21 mouse cellular contexts compared by ENCODE assay signal in genomic region chr4:139200946-139201345, GRCm38 (mm10). TPM values are rescaled to one million over a fixed set of nuclear protein-coding genes. Genes with fewer than 3 reads are reported as not detected.
DNase-seq lines count a peak whose midpoint lies in the region; ATAC-seq and TF ChIP-seq lines count a peak whose summit lies in the region.
"Had no signal": no experiment of that assay in that cellular context is flagged by ENCODE, and none has a peak within 500 bp of the region (broad histone marks: within the 10 kb centered on the region; RNA-seq: fewer than 3 reads in every experiment).

No protein-coding gene starts in this region.

- no peaks in the 10 kb centered on the region for H3K36me3 ChIP-seq in forebrain, embryonic 11.5 days (ENCODE audit: control insufficient read depth, insufficient read depth, low read length)
- peaks cover 4% of the 10 kb centered on the region; the same call in 1 of the 2 replicates for H3K36me3 ChIP-seq in forebrain, embryonic 12.5 days (replicated peaks)
- H3K36me3 ChIP-seq in liver, embryonic 13.5 days: peaks cover 18% of the 10 kb centered on the region

- H3K4me3 ChIP-seq in forebrain, embryonic 11.5 days (ENCODE audit: low read depth, low read length): no peak overlapping the region
- no peak overlapping the region for H3K4me3 ChIP-seq in forebrain, embryonic 12.5 days (replicated peaks)
- H3K4me3 ChIP-seq in left cerebral cortex, adult 2 months: no peak overlapping the region
- no peak overlapping the region for H3K4me3 ChIP-seq in liver, embryonic 13.5 days (replicated peaks)
- H3K4me3 ChIP-seq: embryonic facial prominence, embryonic 10.5 days; forebrain, embryonic 15.5 days; heart, adult 2 months; heart, embryonic 15.5 days; hindbrain, embryonic 13.5 days had no signal

- DNase-seq in forebrain, embryonic 11.5 days (ENCODE audit: low spot score): no peak
- no peak for DNase-seq in left cerebral cortex, adult 2 months (ENCODE audit: extremely low spot score in 1 of 2, low spot score in 2 of 2)
- no peak for DNase-seq in left cerebral cortex, postnatal 36 days (ENCODE audit: low spot score in 2 of 2)
- DNase-seq in CD4-positive helper T cell, adult 2 months (ENCODE audit: low read depth, low spot score): peak; percentile 33
- DNase-seq in liver, embryonic 13.5 days: no peak
- no peak for DNase-seq in lung, postnatal 36 days
- DNase-seq in lung, postnatal 25 days (ENCODE audit: low spot score): no peak
- DNase-seq: B cell, adult 2 months; cerebellum, adult 18-20 months; cerebellum, adult 9-11 months; gastrocnemius, postnatal 10 days; heart, adult 2 months; heart, postnatal 14 days had no signal

- H3K27ac ChIP-seq in forebrain, embryonic 11.5 days (ENCODE audit: low read depth, low read length): no peak overlapping the region
- no peak overlapping the region for H3K27ac ChIP-seq in forebrain, embryonic 12.5 days
- H3K27ac ChIP-seq in left cerebral cortex, adult 2 months: peak overlapping the region; percentile 30; the same call in 1 of the 2 replicates
- 0 out of 2 replicates have a peak overlapping the region, but pooled peaks have one; percentile 74 for H3K27ac ChIP-seq in liver, embryonic 13.5 days
- H3K27ac ChIP-seq: embryonic facial prominence, embryonic 10.5 days; forebrain, embryonic 15.5 days; heart, adult 2 months; heart, embryonic 15.5 days; hindbrain, embryonic 13.5 days had no signal

- 0 out of 2 replicates have a peak overlapping the region, but pooled peaks have one; percentile 6 for H3K9ac ChIP-seq in forebrain, embryonic 11.5 days (ENCODE audit: low read length)
- no peak overlapping the region for H3K9ac ChIP-seq in forebrain, embryonic 12.5 days
- no peak overlapping the region for H3K9ac ChIP-seq in liver, embryonic 13.5 days
- H3K9ac ChIP-seq: forebrain, embryonic 15.5 days; heart, embryonic 15.5 days; hindbrain, embryonic 13.5 days had no signal

- intact Hi-C loops in left cerebral cortex, adult 2 months (cut with DNase I): no loop called here
- intact Hi-C loops in left cerebral cortex, postnatal 36 days (cut with DNase I): no loop called here

- no peak overlapping the region for H3K4me2 ChIP-seq in forebrain, embryonic 11.5 days (ENCODE audit: low read depth, low read length, severe bottlenecking)
- no peak overlapping the region for H3K4me2 ChIP-seq in forebrain, embryonic 12.5 days
- H3K4me2 ChIP-seq in liver, embryonic 13.5 days: no peak overlapping the region
- H3K4me2 ChIP-seq: forebrain, embryonic 15.5 days; heart, embryonic 11.5 days; heart, embryonic 15.5 days; hindbrain, embryonic 13.5 days had no signal

- 86% methylated on average over 3 of the region's 3 CpGs for WGBS in forebrain, embryonic 11.5 days
- WGBS in forebrain, embryonic 12.5 days: 89% methylated on average over 3 of the region's 3 CpGs
- 22% methylated on average over 3 of the region's 3 CpGs for WGBS in liver, embryonic 13.5 days (ENCODE audit: insufficient replicate concordance)

- no peak for ATAC-seq in forebrain, embryonic 11.5 days (replicated peaks; ENCODE audit: low FRiP score)
- ATAC-seq in forebrain, embryonic 12.5 days (ENCODE audit: low FRiP score): no peak
- ATAC-seq in liver, embryonic 13.5 days (ENCODE audit: low read depth): no peak
- ATAC-seq: activated CD4-positive, CD25-positive, alpha-beta regulatory T cell, adult 4 months; forebrain, embryonic 15.5 days; Patski had no signal

- TF ChIP-seq CTCF in left cerebral cortex, adult 2 months (IDR thresholded peaks at IDR 0.05): no peak

- H3K27me3 ChIP-seq in forebrain, embryonic 11.5 days (ENCODE audit: control insufficient read depth, insufficient read depth, low read length): no peaks in the 10 kb centered on the region
- H3K27me3 ChIP-seq in forebrain, embryonic 12.5 days: no peaks in the 10 kb centered on the region
- no peaks in the 10 kb centered on the region for H3K27me3 ChIP-seq in liver, embryonic 13.5 days
- H3K27me3 ChIP-seq: forebrain, embryonic 15.5 days; heart, embryonic 15.5 days; hindbrain, embryonic 13.5 days; Patski had no signal

- H3K9me3 ChIP-seq in forebrain, embryonic 11.5 days (ENCODE audit: control insufficient read depth, low read length): no peaks in the 10 kb centered on the region
- H3K9me3 ChIP-seq in forebrain, embryonic 12.5 days: no peaks in the 10 kb centered on the region
- no peaks in the 10 kb centered on the region for H3K9me3 ChIP-seq in liver, embryonic 13.5 days (replicated peaks)
- H3K9me3 ChIP-seq: embryonic facial prominence, embryonic 10.5 days; forebrain, embryonic 15.5 days; heart, embryonic 15.5 days; hindbrain, embryonic 13.5 days had no signal

- no peaks in the 10 kb centered on the region for H3K4me1 ChIP-seq in forebrain, embryonic 11.5 days (replicated peaks; ENCODE audit: control insufficient read depth, insufficient read depth, low read length)
- 0 out of 2 replicates have a peak, but pooled peaks cover 7% of the 10 kb centered on the region for H3K4me1 ChIP-seq in forebrain, embryonic 12.5 days
- H3K4me1 ChIP-seq in liver, embryonic 13.5 days (replicated peaks): peaks cover 95% of the 10 kb centered on the region
- H3K4me1 ChIP-seq: forebrain, embryonic 15.5 days had no signal

RNA-seq across cellular contexts. Expression of gene Capzb, which starts 8.2 kb away (rescaled TPM):
- 238 and 240 TPM in 2 replicates for polyA plus RNA-seq in forebrain, embryonic 11.5 days (2014; fragmentation: Nextera tagmentation; extraction: Ambion mirVana)
- polyA plus RNA-seq in forebrain, embryonic 12.5 days (2016; fragmentation: Nextera tagmentation; extraction: Ambion mirVana): 307 and 312 TPM in 2 replicates
- total RNA-seq in left cerebral cortex, adult 2 months (2021): 100 to 1,000 TPM; 306 to 324 TPM
- total RNA-seq in left cerebral cortex, postnatal 36 days (2021): 100 to 1,000 TPM; 343 to 354 TPM
- 173 and 198 TPM in 2 replicates for polyA plus RNA-seq in liver, embryonic 13.5 days (2015; fragmentation: Nextera tagmentation; extraction: Ambion mirVana)

Comparison
In these comparisons a context has a peak if more than half of its experiments do, and no peak if none do; other contexts are left out.
1. H3K27ac ChIP-seq: peak in left cerebral cortex, adult 2 months (single experiment) and liver, embryonic 13.5 days (single experiment); none in forebrain, embryonic 11.5 days (single experiment) and forebrain, embryonic 12.5 days (single experiment).